Mouse (Mus musculus): ENCODE measurements at regions not wholly inside any gene's neighbourhood (a gene's known extent, or its start where the extent isn't known, plus 50 kb on each side); places are given as distances from the start of the nearest gene placed in this dataset.

GRCm38 (mm10) chr10:98611707-98612360 lies 302.4 kb upstream of the Atp2b1 start:
- no peak for TF ChIP-seq CTCF (IDR thresholded peaks at IDR 0.05; ENCODE audit: low read depth)
- no peak for TF ChIP-seq EP300 (IDR thresholded peaks at IDR 0.05; ENCODE audit: low read depth)

Measured in heart, postnatal 0 days (tissue).